12 mouse cellular contexts compared by ENCODE assay signal in the genomic region with DNA sequence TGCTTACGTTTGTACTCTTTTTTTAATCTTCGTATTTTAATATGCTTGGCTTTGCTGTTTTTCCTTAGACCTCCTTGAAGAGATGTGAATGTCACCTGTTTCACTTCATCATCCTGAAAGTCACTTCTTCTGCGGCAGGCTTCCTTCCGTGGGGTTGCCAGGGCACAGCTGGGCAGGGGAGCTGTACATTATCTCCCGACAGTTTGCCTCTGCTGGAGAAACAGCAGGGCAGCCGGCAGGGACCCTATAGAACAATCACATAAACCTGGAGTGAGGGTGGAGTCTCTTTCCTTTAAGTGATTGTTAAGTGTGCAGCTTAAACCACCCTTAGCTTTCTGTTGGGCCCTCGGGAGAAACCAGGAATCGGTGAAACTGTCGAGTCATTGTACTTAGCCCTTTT. TPM values are rescaled to one million over a fixed set of nuclear protein-coding genes. Genes with fewer than 3 reads are reported as not detected.
DNase-seq lines count a peak whose midpoint lies in the region; ATAC-seq and TF ChIP-seq lines count a peak whose summit lies in the region.
"Had no signal": no experiment of that assay in that cellular context is flagged by ENCODE, and none has a peak within 500 bp of the region (broad histone marks: within the 10 kb centered on the region; RNA-seq: fewer than 3 reads in every experiment).

No protein-coding gene starts in this region.

- H3K27ac ChIP-seq in hindbrain, embryonic 16.5 days (ENCODE audit: low read depth, low read length) = no peak overlapping the region
- no peak overlapping the region for H3K27ac ChIP-seq in hindbrain, embryonic 14.5 days
- H3K27ac ChIP-seq in ES-Bruce4 (ENCODE audit: insufficient read depth, low read length) = no peak overlapping the region
- H3K27ac ChIP-seq: layer of hippocampus, adult 2 months; lung, embryonic 15.5 days had no signal

- H3K9ac ChIP-seq in hindbrain, embryonic 16.5 days (ENCODE audit: low read depth, low read length) = no peak overlapping the region
- no peak overlapping the region for H3K9ac ChIP-seq in hindbrain, embryonic 14.5 days
- no peak overlapping the region for H3K9ac ChIP-seq in ES-Bruce4 (ENCODE audit: low read depth, poor library complexity, severe bottlenecking)
- H3K9ac ChIP-seq: lung, embryonic 15.5 days had no signal

- H3K27me3 ChIP-seq in hindbrain, embryonic 16.5 days (replicated peaks; ENCODE audit: control insufficient read depth, insufficient read depth, low read length) = no peaks in the 10 kb centered on the region
- no peaks in the 10 kb centered on the region for H3K27me3 ChIP-seq in hindbrain, embryonic 14.5 days (ENCODE audit: control insufficient read depth, insufficient read depth, low read length)
- no peaks in the 10 kb centered on the region for H3K27me3 ChIP-seq in ES-Bruce4 (ENCODE audit: control insufficient read depth, insufficient read depth, low read length, poor library complexity, severe bottlenecking)
- H3K27me3 ChIP-seq: lung, embryonic 15.5 days had no signal

- ATAC-seq in hindbrain, embryonic 16.5 days = no peak
- ATAC-seq in hindbrain, embryonic 14.5 days (ENCODE audit: low FRiP score) = no peak
- ATAC-seq in hematopoietic stem cell, adult 5-6 weeks (replicated peaks in 1 of 2; ENCODE audit: insufficient read depth in 1 of 2, low FRiP score in 2 of 2, low TSS enrichment in 1 of 2, low read depth in 1 of 2, poor library complexity in 2 of 2, severe bottlenecking in 2 of 2) = peak; percentile 19 to 41; a peak in 2 of 4 replicates

- H3K4me2 ChIP-seq in hindbrain, embryonic 16.5 days (ENCODE audit: low read length) = 0 out of 2 replicates have a peak overlapping the region, but pooled peaks have one; percentile 7
- H3K4me2 ChIP-seq in hindbrain, embryonic 14.5 days (replicated peaks) = no peak overlapping the region
- H3K4me2 ChIP-seq: lung, embryonic 15.5 days had no signal

- peak; percentile 71; the same call in 1 of the 2 replicates for TF ChIP-seq EP300 in ES-Bruce4 (IDR thresholded peaks at IDR 0.05; ENCODE audit: insufficient read depth, low read depth, low read length)

- no peak overlapping the region for H3K4me3 ChIP-seq in hindbrain, embryonic 16.5 days (ENCODE audit: low read length)
- H3K4me3 ChIP-seq in hindbrain, embryonic 14.5 days (replicated peaks; ENCODE audit: low read length) = no peak overlapping the region
- H3K4me3 ChIP-seq in ES-Bruce4 (ENCODE audit: low read depth, low read length) = no peak overlapping the region
- H3K4me3 ChIP-seq: layer of hippocampus, adult 2 months; lung, embryonic 15.5 days had no signal

- WGBS in hindbrain, embryonic 16.5 days = 24% methylated on average over 9 of the region's 9 CpGs
- WGBS in hindbrain, embryonic 14.5 days = 26% methylated on average over 9 of the region's 9 CpGs

- TF ChIP-seq POLR2A in ES-Bruce4 (IDR thresholded peaks at IDR 0.05; ENCODE audit: insufficient read depth, low read length) = no peak

- no peaks in the 10 kb centered on the region for H3K36me3 ChIP-seq in hindbrain, embryonic 16.5 days (ENCODE audit: control insufficient read depth, insufficient read depth, low read length)
- no peaks in the 10 kb centered on the region for H3K36me3 ChIP-seq in hindbrain, embryonic 14.5 days (replicated peaks; ENCODE audit: control insufficient read depth, insufficient read depth)
- H3K36me3 ChIP-seq in ES-Bruce4 (ENCODE audit: control insufficient read depth, insufficient read depth, low read length, poor library complexity, severe bottlenecking) = no peaks in the 10 kb centered on the region
- H3K36me3 ChIP-seq: lung, embryonic 15.5 days had no signal

- H3K9me3 ChIP-seq in hindbrain, embryonic 16.5 days (ENCODE audit: control insufficient read depth, low read length) = no peaks in the 10 kb centered on the region
- H3K9me3 ChIP-seq in hindbrain, embryonic 14.5 days (ENCODE audit: control insufficient read depth, low read length) = no peaks in the 10 kb centered on the region
- no peaks in the 10 kb centered on the region for H3K9me3 ChIP-seq in ES-Bruce4 (replicated peaks; ENCODE audit: control insufficient read depth, insufficient read depth, low read length, poor library complexity, severe bottlenecking)
- H3K9me3 ChIP-seq: lung, embryonic 15.5 days had no signal

- peaks cover 4% of the 10 kb centered on the region for H3K4me1 ChIP-seq in hindbrain, embryonic 16.5 days (ENCODE audit: control insufficient read depth, insufficient read depth, low read depth, low read length)
- peaks cover 9% of the 10 kb centered on the region; the same call in 1 of the 2 replicates for H3K4me1 ChIP-seq in hindbrain, embryonic 14.5 days (replicated peaks; ENCODE audit: control insufficient read depth, insufficient read depth, low read length)
- peaks cover 2% of the 10 kb centered on the region for H3K4me1 ChIP-seq in ES-Bruce4 (ENCODE audit: control insufficient read depth, insufficient read depth, low read length)

- DNase-seq in hindbrain, embryonic 14.5 days (ENCODE audit: low spot score) = no peak
- peak; percentile 13 to 24 for DNase-seq in B cell, adult 2 months
- DNase-seq in left cerebral cortex, adult 9 months (ENCODE audit: low spot score in 2 of 2) = no peak
- DNase-seq in urinary bladder, postnatal 10 days (ENCODE audit: low spot score) = no peak
- DNase-seq: cerebellum, postnatal 25 days; heart, postnatal 4 days; kidney, adult 18-20 months had no signal

- no peak for TF ChIP-seq CTCF in ES-Bruce4 (IDR thresholded peaks at IDR 0.05; ENCODE audit: low read depth, low read length)

RNA-seq across cellular contexts. Expression of a gene that starts 11.1 kb away (rescaled TPM):
- 31.8 and 34.8 TPM in 2 replicates for polyA plus RNA-seq in hindbrain, embryonic 16.5 days (2015; fragmentation: Nextera tagmentation; extraction: Ambion mirVana)
- polyA plus RNA-seq in hindbrain, embryonic 14.5 days (2014; fragmentation: Nextera tagmentation; extraction: Ambion mirVana) = 30.8 and 32.2 TPM in 2 replicates
- polyA plus RNA-seq in ES-Bruce4 (2011; ENCODE audit: insufficient read depth, insufficient read length, low read depth, missing spikeins) = 38.5 and 40.5 TPM in 2 replicates
- total RNA-seq in hematopoietic stem cell, adult 5-6 weeks (2017) = 48.0 and 50.8 TPM in 2 replicates

Comparison
In these comparisons a context has a peak if more than half of its experiments do, and no peak if none do; other contexts are left out.
1. ATAC-seq: peak in hematopoietic stem cell, adult 5-6 weeks (2 of 2); none in hindbrain, embryonic 16.5 days (single experiment) and hindbrain, embryonic 14.5 days (single experiment).
2. DNase-seq: peak in B cell, adult 2 months (2 of 2); none in hindbrain, embryonic 14.5 days (single experiment), left cerebral cortex, adult 9 months (0 of 2) and urinary bladder, postnatal 10 days (single experiment).